Mouse (Mus musculus) kidney, postnatal 25 days (tissue): Measurements from ENCODE around the gene Wrnip1.
A peak's percentile ranks its signal among the peaks of the same experiment; 100 is the strongest.

Source experiments
- DNase-seq, 2 experiments: peaks; one replicate each; pipeline ENCODE4 v3.0.0; 2021; ENCODE audit warnings: mixed read lengths in 2 of 2

Gene Wrnip1

DNA sequence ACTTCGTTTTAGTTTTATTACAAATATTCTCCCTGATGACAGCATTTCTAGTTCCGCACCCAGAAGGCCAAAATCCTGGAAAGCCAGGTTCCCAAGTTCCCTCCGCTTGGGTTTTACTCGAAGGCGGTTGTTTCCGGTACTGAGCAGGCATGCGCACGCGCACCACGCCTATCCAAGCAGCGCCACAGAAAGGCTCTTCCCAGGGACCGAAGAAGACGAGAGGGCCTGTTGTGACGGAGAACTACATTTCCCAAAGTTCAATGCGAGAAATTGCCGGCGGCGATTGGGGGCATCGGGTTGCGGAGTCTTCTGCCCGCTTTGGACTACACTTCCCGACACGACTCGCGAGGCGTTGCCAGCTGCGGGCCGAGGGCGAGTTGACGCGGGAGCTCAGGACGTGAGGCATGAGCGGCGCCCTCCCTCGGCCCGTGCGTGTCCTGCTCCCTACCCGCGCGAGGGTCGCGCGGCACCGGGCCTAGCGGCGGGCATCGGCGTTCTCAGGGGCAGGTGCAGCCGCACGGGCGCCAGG is at the start of gene Wrnip1:
Wrnip1 (plus strand) TSS at position 346 of the 529 bp plus-strand sequence.
- peak; percentile 97 to 99 for DNase-seq

DNA sequence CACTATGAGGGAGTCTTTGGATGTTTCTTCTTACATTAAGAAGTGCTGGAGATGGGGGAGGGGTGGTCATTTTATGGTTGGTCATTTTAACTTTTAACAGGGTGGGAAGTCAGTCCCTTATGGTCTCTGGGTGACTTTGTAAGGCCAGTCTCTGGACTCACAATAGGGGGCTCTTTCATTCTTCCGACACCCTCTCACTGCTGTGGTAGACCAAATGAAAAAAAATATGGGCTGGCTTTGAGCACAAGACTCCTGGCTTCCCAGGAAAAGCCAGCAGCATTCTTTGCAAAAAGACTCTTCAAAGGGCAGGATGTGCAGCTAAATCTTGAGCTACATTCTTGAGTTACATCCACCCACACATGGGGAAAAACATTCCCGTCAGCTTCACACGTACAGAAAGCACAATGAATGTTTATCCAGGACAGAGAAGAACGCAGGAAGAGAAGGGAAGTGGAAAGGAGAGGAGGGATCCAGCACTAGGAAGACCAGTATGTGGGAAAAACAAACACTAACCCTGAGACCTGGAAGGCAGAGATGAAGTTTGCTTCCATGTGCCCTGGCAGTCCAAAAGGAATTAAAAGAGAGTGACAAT is 49.7 kb upstream of the Wrnip1 start:
- no peak for DNase-seq

DNA sequence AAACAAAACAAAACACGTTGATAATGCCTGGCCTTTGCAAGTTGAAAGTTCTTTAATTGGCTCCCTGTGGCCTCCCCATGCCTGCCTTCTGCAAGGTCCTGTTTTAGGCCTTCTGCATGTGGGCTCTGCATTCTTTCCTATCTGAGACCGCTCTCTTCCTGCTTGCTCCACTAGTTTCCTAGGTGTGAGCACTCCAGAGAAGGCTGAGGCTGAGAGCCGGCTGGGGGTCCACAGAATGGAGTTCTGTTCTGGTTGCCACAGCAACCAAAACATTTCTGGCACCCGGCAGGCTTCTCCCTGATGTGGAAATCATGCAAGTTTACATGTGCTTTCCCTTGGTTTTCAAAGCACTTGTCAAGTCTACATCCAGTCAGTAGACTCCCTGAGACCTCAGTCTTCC is 42.8 kb upstream of the Wrnip1 start:
- no peak for DNase-seq

- DNase-seq: no peak
These were observed 41.0 kb upstream of the Wrnip1 start for GRCm38 (mm10) chr13:32760795-32761194.

- no peak for DNase-seq
These were observed 38.7 kb upstream of the Wrnip1 start for GRCm38 (mm10) chr13:32763141-32763540.

- no peak for DNase-seq
These were observed 37.4 kb upstream of the Wrnip1 start for GRCm38 (mm10) chr13:32764448-32764847.

- DNase-seq: peak; percentile 48 to 63
These were observed 33.7 kb upstream of the Wrnip1 start for GRCm38 (mm10) chr13:32768104-32768503.

DNA sequence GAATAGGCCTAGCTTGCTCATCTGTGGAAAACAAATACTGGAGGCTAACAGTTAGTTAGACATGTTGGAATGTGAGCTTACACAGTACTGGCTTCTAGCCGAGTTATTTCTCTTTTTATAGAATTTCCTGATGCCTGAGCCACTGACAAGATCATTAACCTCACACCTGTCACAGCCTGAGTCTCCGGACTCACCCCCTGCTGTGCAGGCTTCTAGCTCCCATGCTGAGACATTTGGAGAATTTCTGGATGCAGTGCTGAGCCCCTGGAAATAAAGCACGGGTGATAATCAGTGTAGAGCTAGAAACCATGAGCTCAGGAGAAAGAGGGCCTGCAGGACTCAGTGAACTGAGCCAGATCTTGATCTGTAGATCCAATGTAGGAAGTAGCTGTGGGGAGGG is 31.9 kb upstream of the Wrnip1 start:
- DNase-seq: no peak

DNA sequence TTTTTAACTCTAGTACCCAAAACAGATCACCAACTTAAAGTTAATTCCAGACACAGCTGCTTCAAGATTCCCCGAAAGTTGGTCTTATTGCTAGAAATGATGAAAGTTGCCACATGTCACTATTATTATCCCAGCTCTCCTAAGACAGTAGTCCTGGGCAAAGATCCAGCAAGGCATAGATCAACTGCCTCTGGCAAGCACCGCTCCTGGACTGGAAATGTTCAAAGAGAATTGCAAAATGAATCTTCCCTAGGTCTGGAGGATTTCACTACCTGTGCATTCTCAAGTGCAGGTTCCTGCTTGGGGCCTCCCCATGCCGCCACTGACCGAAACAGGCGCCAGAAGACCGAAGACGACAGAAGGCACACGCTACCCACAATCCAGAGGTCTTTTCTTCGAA is 25.9 kb upstream of the Wrnip1 start:
- DNase-seq: peak in 1 of 2 experiments; percentile 36

DNA sequence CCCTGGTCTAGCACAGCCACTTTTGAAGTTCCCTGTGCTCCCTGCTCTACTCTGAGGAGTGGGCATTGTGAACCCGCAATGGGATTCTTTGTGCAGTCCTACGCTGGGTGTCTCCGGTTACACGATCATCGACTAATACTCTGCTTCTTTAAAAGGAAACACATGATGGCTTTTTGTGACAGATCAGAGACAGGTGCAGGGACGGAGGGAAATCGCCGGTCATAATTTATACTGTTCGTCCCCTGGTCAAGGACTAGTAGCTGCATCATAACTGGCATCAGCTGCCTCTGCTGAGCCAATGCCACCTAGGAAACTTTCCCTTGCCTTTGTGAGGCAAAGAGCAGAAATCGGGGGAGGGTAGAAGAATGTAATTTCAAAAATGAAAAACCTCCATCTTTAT is 25.5 kb upstream of the Wrnip1 start:
- no peak for DNase-seq

GRCm38 (mm10) chr13:32778861-32779260 is 23.0 kb upstream of the Wrnip1 start:
- no peak for DNase-seq

DNA sequence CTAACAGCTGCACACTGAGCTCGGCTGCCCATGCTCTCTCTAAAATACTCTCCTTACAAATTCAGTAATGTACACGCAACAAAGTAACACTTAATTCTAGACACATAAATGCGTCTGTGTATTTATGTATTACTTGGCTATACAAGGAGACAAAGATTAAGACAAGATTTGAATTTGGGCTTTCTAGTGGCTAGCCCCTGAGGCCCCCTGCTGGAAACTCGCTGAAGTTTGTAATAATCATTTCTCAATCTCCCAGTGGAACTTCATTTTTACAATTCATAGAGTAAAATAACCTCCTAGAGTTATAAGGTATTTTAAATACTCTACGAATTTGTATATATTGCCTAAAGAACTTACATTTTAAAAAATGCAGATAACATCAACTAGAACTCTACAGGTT is 18.8 kb upstream of the Wrnip1 start:
- DNase-seq: peak in 1 of 2 experiments; percentile 16

DNA sequence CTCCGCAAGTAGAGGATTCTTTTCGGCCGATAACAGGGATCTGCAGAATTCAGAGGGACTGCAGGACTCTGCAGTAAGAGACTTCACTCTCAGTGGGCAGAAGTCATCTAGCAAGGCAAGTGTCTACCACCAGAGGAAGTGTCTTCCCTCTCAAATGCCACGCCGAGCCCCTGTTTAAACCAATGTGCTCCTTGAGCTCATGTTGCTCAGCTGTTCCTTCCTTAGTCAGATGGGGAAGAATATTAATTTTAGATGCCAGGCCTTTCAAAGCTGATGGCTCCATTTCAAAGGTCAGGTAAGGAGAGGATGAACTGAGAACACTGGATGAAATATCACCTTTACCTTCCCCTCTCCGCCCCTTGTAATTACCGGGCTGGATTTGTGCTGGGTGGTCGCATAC is 18.0 kb upstream of the Wrnip1 start, which contains the start of gene Mylk4:
Mylk4 (minus strand) TSS at position 139 of the 400 bp plus-strand sequence.
- no peak for DNase-seq

DNA sequence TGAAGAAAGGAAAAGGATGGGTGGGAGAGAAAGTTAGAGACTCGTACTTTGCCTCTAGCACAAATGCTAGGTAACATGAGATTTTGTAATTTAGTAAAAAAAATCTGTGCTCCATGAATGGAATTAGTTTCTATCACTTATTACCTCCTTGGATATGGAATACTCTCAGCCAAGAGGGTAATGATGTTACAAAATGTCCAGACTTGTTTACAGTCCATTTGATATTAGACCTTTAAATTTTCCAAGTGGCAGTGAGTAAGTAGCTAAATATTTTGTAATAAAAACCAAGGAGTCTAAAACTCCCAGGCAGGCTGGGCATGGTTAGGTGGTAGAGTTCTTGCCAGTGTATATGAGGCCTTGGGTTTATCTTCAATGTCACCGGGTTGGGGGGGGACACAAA is 14.3 kb upstream of the Wrnip1 start:
- DNase-seq: no peak

- DNase-seq: no peak
These were observed 12.1 kb upstream of the Wrnip1 start for GRCm38 (mm10) chr13:32789781-32790180.

- peak; percentile 78 to 94 for DNase-seq
These were observed 7.2 kb upstream of the Wrnip1 start for GRCm38 (mm10) chr13:32794619-32795018.

GRCm38 (mm10) chr13:32795166-32795565 is 6.7 kb upstream of the Wrnip1 start:
- DNase-seq: peak; percentile 63 to 80

GRCm38 (mm10) chr13:32797085-32797484 is 4.8 kb upstream of the Wrnip1 start:
- peak in 1 of 2 experiments; percentile 8 for DNase-seq

- DNase-seq: no peak
These were observed 2.7 kb upstream of the Wrnip1 start for GRCm38 (mm10) chr13:32799131-32799530.

GRCm38 (mm10) chr13:32800859-32801258 is 979 bp upstream of the Wrnip1 start:
- peak in 1 of 2 experiments; percentile 4 for DNase-seq

DNA sequence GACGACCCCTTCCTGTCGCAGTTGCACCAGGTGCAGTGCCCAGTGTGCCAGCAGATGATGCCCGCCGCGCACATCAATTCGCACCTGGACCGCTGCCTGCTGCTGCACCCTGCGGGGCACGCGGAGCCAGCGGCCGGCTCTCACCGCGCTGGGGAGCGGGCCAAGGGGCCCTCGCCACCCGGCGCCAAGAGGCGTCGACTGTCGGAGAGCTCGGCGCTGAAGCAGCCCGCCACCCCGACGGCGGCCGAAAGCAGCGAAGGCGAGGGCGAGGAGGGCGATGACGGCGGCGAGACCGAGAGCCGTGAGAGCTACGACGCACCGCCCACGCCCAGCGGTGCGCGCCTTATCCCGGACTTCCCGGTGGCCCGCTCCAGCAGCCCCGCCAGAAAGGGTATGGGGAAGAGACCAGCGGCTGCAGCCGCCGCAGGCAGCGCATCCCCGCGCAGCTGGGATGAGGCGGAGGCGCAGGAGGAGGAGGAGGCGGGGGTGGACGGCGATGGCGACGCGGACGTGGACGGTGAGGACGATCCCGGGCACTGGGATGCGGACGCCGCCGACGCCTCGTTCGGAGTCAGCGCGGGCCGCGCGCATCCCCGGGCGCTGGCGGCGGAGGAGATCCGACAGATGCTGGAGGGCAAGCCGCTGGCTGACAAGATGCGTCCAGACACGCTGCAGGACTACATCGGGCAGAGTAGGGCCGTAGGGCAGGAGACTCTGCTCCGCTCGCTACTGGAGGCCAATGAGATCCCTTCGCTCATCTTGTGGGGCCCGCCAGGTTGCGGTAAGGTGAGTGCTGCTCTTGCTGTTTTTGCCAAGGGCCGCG is 632 bp downstream of the Wrnip1 start, which contains the start of gene D930007J09Rik:
D930007J09Rik (minus strand) TSS at position 591 of the 823 bp plus-strand sequence.
- peak; percentile 35 to 66 for DNase-seq

DNA sequence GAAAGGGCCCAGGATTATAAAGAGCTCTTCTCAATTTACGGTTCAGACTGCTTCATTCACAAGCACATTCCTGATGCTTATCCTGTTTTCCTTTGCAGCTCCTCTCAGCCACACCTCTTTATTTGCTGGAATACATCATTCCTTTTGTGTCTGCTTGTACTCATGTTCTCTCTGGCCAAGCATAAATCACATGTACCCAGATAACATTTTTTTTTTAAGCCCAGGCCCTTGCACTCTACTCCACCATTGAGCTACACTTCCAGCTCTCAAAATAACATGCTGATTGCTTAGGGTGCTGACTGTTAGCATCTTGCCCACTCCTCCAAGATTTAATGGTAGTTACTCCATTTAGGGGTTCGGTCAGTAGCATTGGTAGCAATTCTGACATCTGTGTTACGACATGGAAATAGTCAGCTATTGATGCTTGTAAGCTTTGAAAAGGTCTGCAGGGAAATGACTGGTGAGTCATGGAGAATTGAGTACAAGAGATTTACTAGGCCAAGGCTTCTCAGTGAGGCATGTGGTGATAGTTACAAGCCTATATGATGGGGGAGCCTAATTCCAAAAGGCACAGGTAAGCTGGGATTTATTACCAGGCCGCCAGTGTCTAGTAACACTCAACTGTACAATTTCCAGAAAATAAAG is 2.0 kb downstream of the Wrnip1 start:
- no peak for DNase-seq

DNA sequence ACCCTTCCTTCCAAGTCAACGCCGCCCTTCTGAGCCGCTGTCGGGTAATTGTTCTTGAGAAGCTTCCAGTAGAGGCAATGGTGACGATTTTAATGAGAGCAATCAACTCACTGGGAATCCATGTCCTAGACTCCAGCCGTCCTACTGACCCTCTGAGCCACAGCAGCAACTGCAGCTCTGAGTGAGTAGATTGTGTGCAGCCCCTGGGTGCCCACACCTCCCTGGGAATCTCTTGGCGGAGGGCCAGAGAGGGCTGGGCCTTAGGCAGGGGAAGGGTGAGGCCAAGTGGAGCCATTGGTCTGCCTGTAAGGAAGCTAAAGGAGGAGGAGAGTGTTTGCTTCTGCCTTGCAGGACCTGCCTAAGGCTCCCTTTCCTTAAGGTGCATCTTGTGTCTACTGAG is 5.0 kb downstream of the Wrnip1 start:
- peak; percentile 21 to 38 for DNase-seq
